Mouse (Mus musculus): ENCODE results near the gene Ppp1r14c.

DNA sequence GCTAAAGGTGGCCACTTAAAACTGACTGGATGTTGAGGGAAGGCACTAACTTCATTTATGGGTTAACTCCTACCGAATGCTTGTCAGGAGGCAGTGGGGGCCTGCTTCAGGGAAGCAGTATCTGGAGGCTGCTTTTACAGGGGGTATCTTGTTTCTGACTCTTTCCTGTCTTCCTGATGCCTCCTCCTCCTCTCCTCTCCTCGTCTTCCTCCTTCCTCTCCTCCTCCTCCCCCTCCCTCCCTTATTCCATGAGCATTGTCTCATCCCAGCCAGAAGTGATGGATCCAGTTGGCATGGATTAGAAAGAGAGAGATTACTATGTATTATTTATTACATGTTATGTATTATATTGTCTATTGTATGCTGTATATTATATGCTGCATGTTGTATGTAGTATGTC, 142.9 kb downstream of the Ppp1r14c start:
- TF ChIP-seq CTCF (IDR thresholded peaks at IDR 0.05; ENCODE audit: insufficient read depth, low read length) (no peak), POLR2A (IDR thresholded peaks at IDR 0.05; ENCODE audit: borderline replicate concordance, extremely low read depth, low read depth, low read length) (no peak)

All from lung, adult 2 months (tissue).